Mouse (Mus musculus): ENCODE measurements at regions not wholly inside any gene's neighbourhood (a gene's known extent, or its start where the extent isn't known, plus 50 kb on each side); places are given as distances from the start of the nearest gene placed in this dataset.

GRCm38 (mm10) chr2:106424974-106425373 lies 268.1 kb upstream of the Mpped2 start:
- no peak for TF ChIP-seq CTCF (IDR thresholded peaks at IDR 0.05; ENCODE audit: low read depth, low read length)
- no peak for TF ChIP-seq POLR2A (IDR thresholded peaks at IDR 0.05; ENCODE audit: insufficient read depth, low read length)
- no peak for TF ChIP-seq EP300 (IDR thresholded peaks at IDR 0.05; ENCODE audit: insufficient read depth, low read depth, low read length)
- Histone ChIP-seq H3K36me3 (ENCODE audit: control insufficient read depth, insufficient read depth, low read length, poor library complexity, severe bottlenecking) (no peaks in the 10 kb centered on the region), H3K4me1 (ENCODE audit: control insufficient read depth, insufficient read depth, low read length) (no peaks in the 10 kb centered on the region), H3K9ac (ENCODE audit: low read depth, poor library complexity, severe bottlenecking) (no peak overlapping the region), H3K9me3 (replicated peaks; ENCODE audit: control insufficient read depth, insufficient read depth, low read length, poor library complexity, severe bottlenecking) (no peaks in the 10 kb centered on the region), H3K4me3 (ENCODE audit: low read depth, low read length) (no peak overlapping the region), H3K27ac (ENCODE audit: insufficient read depth, low read length) (no peak overlapping the region), H3K27me3 (ENCODE audit: control insufficient read depth, insufficient read depth, low read length, poor library complexity, severe bottlenecking) (no peaks in the 10 kb centered on the region)

GRCm38 (mm10) chr2:106425451-106425881 lies 267.6 kb upstream of the Mpped2 start:
- H3K4me1 ChIP-seq (ENCODE audit: control insufficient read depth, insufficient read depth, low read length), result no peaks in the 10 kb centered on the region
- no peak overlapping the region for H3K27ac ChIP-seq (ENCODE audit: insufficient read depth, low read length)
- no peaks in the 10 kb centered on the region for H3K36me3 ChIP-seq (ENCODE audit: control insufficient read depth, insufficient read depth, low read length, poor library complexity, severe bottlenecking)
- TF ChIP-seq POLR2A (IDR thresholded peaks at IDR 0.05; ENCODE audit: insufficient read depth, low read length) (no peak), CTCF (IDR thresholded peaks at IDR 0.05; ENCODE audit: low read depth, low read length) (no peak)
- H3K9me3 ChIP-seq (replicated peaks; ENCODE audit: control insufficient read depth, insufficient read depth, low read length, poor library complexity, severe bottlenecking), result no peaks in the 10 kb centered on the region
- H3K9ac ChIP-seq (ENCODE audit: low read depth, poor library complexity, severe bottlenecking), result no peak overlapping the region
- no peak overlapping the region for H3K4me3 ChIP-seq (ENCODE audit: low read depth, low read length)
- no peaks in the 10 kb centered on the region for H3K27me3 ChIP-seq (ENCODE audit: control insufficient read depth, insufficient read depth, low read length, poor library complexity, severe bottlenecking)

GRCm38 (mm10) chr2:106426010-106426409 lies 267.1 kb upstream of the Mpped2 start:
- H3K27me3 ChIP-seq (ENCODE audit: control insufficient read depth, insufficient read depth, low read length, poor library complexity, severe bottlenecking), result no peaks in the 10 kb centered on the region
- TF ChIP-seq CTCF (IDR thresholded peaks at IDR 0.05; ENCODE audit: low read depth, low read length) (no peak), POLR2A (IDR thresholded peaks at IDR 0.05; ENCODE audit: insufficient read depth, low read length) (no peak)
- no peaks in the 10 kb centered on the region for H3K9me3 ChIP-seq (replicated peaks; ENCODE audit: control insufficient read depth, insufficient read depth, low read length, poor library complexity, severe bottlenecking)
- no peak overlapping the region for H3K27ac ChIP-seq (ENCODE audit: insufficient read depth, low read length)
- H3K9ac ChIP-seq (ENCODE audit: low read depth, poor library complexity, severe bottlenecking), result no peak overlapping the region
- no peak overlapping the region for H3K4me3 ChIP-seq (ENCODE audit: low read depth, low read length)
- H3K4me1 ChIP-seq (ENCODE audit: control insufficient read depth, insufficient read depth, low read length), result no peaks in the 10 kb centered on the region
- H3K36me3 ChIP-seq (ENCODE audit: control insufficient read depth, insufficient read depth, low read length, poor library complexity, severe bottlenecking), result no peaks in the 10 kb centered on the region

- no peak overlapping the region for H3K4me3 ChIP-seq (ENCODE audit: low read depth, low read length)
- H3K36me3 ChIP-seq (ENCODE audit: control insufficient read depth, insufficient read depth, low read length, poor library complexity, severe bottlenecking), result no peaks in the 10 kb centered on the region
- H3K27ac ChIP-seq (ENCODE audit: insufficient read depth, low read length), result no peak overlapping the region
- H3K27me3 ChIP-seq (ENCODE audit: control insufficient read depth, insufficient read depth, low read length, poor library complexity, severe bottlenecking), result no peaks in the 10 kb centered on the region
- H3K4me1 ChIP-seq (ENCODE audit: control insufficient read depth, insufficient read depth, low read length), result no peaks in the 10 kb centered on the region
- H3K9me3 ChIP-seq (replicated peaks; ENCODE audit: control insufficient read depth, insufficient read depth, low read length, poor library complexity, severe bottlenecking), result no peaks in the 10 kb centered on the region
- TF ChIP-seq CTCF (IDR thresholded peaks at IDR 0.05; ENCODE audit: low read depth, low read length) (no peak), EP300 (IDR thresholded peaks at IDR 0.05; ENCODE audit: insufficient read depth, low read depth, low read length) (no peak), POLR2A (IDR thresholded peaks at IDR 0.05; ENCODE audit: insufficient read depth, low read length) (no peak)
- H3K9ac ChIP-seq (ENCODE audit: low read depth, poor library complexity, severe bottlenecking), result no peak overlapping the region
Measured at GRCm38 (mm10) chr2:106427237-106427636, 265.8 kb upstream of the Mpped2 start.

GRCm38 (mm10) chr2:106428909-106429308 lies 264.2 kb upstream of the Mpped2 start:
- Histone ChIP-seq H3K27ac (ENCODE audit: insufficient read depth, low read length) (no peak overlapping the region), H3K4me1 (ENCODE audit: control insufficient read depth, insufficient read depth, low read length) (no peaks in the 10 kb centered on the region), H3K36me3 (ENCODE audit: control insufficient read depth, insufficient read depth, low read length, poor library complexity, severe bottlenecking) (no peaks in the 10 kb centered on the region), H3K9me3 (replicated peaks; ENCODE audit: control insufficient read depth, insufficient read depth, low read length, poor library complexity, severe bottlenecking) (no peaks in the 10 kb centered on the region), H3K4me3 (ENCODE audit: low read depth, low read length) (no peak overlapping the region), H3K9ac (ENCODE audit: low read depth, poor library complexity, severe bottlenecking) (no peak overlapping the region), H3K27me3 (ENCODE audit: control insufficient read depth, insufficient read depth, low read length, poor library complexity, severe bottlenecking) (no peaks in the 10 kb centered on the region)
- no peak for TF ChIP-seq EP300 (IDR thresholded peaks at IDR 0.05; ENCODE audit: insufficient read depth, low read depth, low read length)
- TF ChIP-seq POLR2A (IDR thresholded peaks at IDR 0.05; ENCODE audit: insufficient read depth, low read length), result no peak
- no peak for TF ChIP-seq CTCF (IDR thresholded peaks at IDR 0.05; ENCODE audit: low read depth, low read length)

GRCm38 (mm10) chr2:106431141-106431540 lies 261.9 kb upstream of the Mpped2 start:
- TF ChIP-seq CTCF (IDR thresholded peaks at IDR 0.05; ENCODE audit: low read depth, low read length), result peak; percentile 68
- no peak for TF ChIP-seq EP300 (IDR thresholded peaks at IDR 0.05; ENCODE audit: insufficient read depth, low read depth, low read length)
- Histone ChIP-seq H3K27me3 (ENCODE audit: control insufficient read depth, insufficient read depth, low read length, poor library complexity, severe bottlenecking) (no peaks in the 10 kb centered on the region), H3K4me1 (ENCODE audit: control insufficient read depth, insufficient read depth, low read length) (no peaks in the 10 kb centered on the region), H3K4me3 (ENCODE audit: low read depth, low read length) (no peak overlapping the region), H3K36me3 (ENCODE audit: control insufficient read depth, insufficient read depth, low read length, poor library complexity, severe bottlenecking) (no peaks in the 10 kb centered on the region), H3K27ac (ENCODE audit: insufficient read depth, low read length) (no peak overlapping the region), H3K9me3 (replicated peaks; ENCODE audit: control insufficient read depth, insufficient read depth, low read length, poor library complexity, severe bottlenecking) (no peaks in the 10 kb centered on the region), H3K9ac (ENCODE audit: low read depth, poor library complexity, severe bottlenecking) (no peak overlapping the region)
